Mouse (Mus musculus) lung, postnatal 14 days (tissue): ENCODE data around the gene Fcer1g.

Source experiments
- DNase-seq: peaks from one replicate; pipeline ENCODE4 v3.0.0; 2021

Fcer1g gene

DNA sequence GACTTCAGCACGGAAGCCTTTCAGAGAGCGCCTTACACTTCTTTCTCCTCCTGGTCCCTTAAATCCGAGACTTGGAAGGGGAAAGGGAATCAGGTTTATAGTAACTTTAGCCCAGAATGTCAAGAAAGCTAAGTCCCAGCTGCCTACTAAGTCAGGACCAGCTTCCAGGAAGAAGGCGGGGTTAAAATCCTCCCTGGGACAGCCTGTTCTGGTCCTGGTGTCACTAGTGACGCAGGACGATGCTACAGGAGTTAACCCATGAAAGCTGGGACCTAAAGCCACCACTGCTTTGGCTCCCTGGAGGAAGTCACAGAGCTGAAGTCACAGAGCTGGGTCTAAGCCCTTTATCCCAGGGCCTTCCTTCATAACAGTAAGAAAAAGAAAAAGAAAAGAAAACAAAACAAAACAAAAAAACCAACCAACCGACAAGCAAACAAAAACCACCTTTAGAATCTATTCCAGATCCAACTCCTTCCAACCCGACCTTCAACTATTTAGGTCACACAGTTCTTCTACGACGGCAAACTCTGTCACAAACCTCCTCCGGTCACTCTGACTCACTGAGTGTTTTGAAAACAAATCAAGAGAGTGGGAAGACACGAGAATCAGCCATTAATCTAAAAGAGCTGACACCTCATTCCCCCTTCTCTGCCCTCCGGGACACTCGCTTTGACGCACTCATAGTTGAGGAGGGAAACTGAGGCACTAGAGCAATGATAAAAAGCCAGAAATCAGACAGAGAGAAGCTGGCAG lies 6.0 kb upstream of the Fcer1g start:
- DNase-seq: no peak

DNA sequence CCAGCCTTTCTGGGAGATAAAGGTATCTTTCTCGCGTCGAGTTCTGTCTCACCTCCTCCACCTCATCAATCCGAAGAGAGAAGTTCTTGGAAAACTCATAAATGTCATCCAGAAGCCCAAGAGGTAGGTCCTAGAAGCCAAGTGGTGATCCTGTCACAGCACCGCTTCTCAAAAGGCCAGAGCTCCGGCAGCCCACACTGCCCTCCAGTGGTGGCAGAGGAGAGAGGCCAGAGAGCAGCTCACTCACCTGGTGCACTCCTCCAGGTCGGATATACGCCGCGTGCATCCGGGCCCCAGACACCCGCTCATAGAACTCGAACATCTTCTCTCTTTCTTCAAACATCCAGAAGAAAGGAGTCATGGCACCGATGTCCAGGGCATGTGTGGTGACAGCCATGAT lies 4.3 kb upstream of the Fcer1g start:
- peak; percentile 73 for DNase-seq

DNA sequence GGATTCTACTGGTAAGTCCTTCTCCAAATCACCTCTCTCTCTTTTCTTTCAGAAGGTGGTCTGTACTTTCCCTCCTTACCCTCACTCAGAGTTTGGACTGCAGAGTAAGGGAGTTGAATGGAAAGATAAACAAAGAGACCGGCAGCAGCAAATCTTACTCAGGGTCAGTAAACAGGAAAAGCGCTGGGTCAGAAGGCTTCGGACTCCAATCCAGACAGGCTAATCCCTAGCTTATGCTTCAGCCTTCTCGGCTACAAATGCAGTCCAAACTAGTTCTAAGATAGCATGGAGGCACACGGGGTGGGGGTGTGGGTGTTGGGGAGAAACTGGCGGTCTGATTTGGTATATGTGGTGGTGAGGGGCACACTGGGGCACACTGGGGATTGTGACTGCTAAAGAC lies 3.3 kb upstream of the Fcer1g start:
- DNase-seq: no peak

DNA sequence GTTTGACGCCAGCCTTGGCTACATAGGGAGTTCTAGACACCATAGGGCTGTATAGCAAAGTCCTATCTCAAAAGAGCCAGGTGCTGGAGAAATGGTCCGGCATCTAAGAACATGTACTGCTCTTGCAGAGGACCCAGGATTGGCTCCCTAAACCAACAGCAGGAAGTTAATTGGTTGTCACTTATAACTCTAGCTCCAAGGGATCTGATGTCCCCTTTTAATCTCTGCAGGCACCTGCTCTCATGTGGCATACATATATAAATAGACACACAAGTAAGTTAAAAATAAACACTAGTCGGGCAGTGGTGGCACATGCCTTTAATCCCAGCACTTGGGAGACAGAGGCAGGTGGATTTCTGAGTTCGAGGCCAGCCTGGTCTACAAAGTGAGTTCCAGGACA lies 1.6 kb upstream of the Fcer1g start:
- DNase-seq: no peak

DNA sequence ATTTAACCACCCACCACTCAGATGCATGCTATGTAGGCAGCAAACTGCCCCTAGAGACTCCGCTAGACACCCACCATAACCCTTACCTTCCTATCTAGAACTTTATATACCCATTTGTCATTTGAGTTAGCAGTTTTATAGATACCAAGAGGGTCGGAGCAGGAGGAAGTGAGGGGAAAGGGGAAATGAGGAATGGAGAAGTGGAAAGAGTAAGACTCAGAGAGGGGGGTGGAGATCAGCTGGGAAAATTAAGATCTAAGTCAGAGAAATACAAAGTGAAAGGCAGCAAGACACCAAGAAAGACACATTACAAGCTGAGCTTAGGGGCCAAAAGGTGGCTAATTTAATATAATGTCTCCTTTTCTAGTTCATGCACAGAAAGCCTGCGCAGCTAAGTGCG lies 373 bp upstream of the Fcer1g start:
- DNase-seq: no peak

DNA sequence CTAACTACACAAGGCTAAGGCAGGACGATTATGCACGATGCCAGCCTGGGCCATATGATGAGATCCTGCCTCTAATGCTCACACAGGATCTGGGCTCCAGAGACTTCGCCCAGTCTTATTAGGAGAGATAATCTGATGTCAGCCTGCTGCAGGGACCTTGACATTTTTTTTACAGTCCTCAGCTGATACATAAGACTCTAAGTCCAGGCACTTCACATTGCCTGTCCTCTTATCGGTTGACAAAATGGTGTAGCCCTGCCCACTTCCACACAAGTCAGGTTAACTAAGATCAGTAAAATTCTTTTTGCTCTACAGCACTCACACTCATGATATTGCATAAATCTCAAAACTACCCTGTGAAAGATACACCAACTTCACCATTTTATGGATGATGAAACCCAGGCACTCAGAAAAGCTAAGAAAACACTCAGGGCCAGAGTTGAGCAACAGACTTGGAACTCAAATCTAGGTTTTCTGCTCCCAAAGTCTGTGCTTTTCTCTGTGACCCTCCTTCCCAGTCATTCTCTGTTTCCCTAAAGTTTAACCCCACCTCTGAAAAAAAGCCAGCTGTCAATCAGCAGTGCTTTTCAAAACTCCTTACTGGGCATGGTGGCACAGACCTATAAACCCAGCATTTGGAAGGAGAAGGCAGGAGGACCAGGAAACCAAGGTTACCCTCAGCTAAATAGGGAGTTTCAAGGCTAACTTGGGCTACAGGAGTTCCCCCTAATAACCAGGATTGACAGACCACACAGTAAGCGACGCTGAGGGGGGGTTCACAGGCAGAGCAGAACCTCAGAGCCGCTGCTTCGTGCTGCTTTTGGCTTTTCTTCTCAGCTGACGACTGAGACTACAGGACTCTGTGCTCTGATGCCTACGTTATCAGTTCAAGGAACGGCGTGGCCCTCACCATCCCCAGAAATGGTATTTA lies 1.1 kb downstream of the Fcer1g start:
- no peak for DNase-seq

DNA sequence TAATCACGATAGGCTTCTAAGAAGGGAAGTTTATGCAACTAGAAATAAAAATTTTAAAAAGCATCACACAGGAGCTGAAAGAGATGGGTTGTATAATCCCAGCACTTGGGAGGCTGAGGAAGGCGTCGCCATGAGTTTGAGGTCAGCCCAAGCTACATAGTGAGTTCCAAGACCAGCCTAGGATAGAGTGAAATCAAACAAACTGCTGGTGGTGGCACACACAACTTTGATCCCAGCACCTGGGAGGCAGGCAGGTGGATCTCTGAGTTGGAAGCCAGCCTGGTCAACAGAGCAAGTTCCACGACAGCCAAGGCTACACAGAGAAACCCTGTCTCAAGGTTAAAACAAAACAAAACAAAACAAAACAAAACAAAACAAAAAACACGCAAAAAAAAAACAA lies 1.8 kb downstream of the Fcer1g start:
- no peak for DNase-seq

DNA sequence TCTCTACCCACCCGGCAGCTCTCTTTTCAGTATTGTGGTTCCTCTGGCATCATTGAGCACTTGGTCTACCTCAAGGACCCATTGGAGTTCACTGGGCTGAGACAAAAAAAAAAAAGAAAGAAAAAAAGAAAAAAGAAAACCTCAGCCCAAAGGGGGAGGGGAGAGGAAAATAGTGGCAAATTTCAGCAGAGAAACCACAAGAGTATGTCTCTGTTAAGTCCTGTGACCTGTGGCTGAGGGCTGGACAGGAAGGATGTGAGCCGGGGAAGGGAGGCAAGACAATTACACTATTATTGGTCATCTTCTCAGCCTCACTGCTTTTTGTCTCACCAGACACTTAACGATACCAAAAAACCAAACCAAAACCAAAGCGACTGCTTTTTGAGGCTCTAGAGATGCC lies 2.3 kb downstream of the Fcer1g start:
- no peak for DNase-seq

DNA sequence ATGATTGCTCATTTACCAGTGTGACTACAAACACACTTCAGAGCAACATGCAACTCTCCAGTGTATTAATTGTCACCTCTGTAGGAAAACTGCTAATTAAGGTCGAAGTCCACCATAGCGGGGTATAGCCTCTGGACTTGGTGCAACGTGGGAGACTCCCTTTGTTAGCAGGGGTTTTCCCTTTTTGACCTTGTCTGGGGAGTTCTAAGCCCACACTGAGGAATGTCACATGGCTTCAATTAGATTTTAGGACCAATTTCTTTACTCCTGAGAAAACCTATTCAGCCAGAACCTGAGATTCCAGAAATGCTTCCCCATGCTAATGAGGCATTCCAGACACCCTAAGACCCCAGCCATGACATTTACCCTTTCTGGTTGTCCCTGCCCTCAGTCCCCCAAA lies 4.0 kb downstream of the Fcer1g start:
- DNase-seq: no peak

DNA sequence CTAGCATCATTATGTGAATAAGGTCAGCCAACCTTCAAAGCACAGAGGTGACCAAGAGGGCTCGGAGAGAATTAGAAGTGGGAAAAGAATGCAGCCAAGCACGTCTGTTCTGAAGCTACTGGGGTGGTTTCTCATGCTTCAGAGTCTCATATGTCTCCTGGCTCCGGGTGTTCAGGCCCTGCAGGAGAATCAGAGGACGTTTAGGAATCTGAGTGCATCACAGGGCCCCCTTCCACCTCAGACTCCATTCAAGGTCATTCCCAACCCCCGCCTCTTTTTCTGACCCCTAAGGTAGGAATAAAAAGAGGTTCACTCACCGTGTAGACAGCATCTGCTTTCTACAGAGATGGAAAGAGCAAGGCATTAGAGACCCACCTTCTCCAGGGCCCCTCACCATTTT lies 4.4 kb downstream of the Fcer1g start:
- DNase-seq: no peak

DNA sequence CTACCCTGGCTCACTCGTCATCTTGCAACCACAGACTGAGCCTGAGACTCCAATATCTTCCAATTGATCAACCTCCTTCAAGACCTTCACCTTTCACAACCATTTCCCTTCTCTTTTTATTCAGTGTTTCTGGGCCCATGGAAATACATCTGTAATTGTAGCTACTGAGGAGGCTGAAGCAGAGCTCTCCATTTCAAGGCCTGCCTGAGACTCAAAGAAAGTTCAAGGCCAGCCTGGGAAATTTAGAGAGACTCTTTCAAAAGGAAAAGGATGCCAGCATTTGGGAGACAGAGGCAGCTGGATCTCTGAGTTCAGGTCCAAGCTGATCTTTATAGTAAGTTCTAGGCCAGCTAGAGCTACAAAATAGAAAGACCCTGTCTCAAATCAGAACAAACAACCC lies 6.3 kb downstream of the Fcer1g start:
- no peak for DNase-seq

DNA sequence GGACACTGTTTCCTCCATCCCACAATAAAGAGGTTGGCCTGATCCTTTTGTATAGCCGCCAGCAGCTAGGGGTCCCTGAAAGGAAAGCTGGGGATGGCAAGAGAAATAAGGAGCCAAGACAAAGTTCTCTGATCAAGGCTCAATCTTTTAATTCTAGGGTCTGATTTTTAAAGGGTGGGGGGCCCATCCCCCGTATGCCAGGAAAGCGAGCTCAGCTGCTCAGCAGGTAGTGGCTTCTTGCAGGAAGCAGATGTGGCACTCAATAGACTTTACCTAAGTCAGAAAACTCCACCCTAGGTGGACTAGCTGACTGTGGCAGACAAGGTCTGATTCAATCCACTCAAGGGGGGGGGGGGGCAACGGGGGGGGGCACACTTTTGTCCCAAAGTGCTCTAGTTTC lies 7.4 kb downstream of the Fcer1g start:
- no peak for DNase-seq

DNA sequence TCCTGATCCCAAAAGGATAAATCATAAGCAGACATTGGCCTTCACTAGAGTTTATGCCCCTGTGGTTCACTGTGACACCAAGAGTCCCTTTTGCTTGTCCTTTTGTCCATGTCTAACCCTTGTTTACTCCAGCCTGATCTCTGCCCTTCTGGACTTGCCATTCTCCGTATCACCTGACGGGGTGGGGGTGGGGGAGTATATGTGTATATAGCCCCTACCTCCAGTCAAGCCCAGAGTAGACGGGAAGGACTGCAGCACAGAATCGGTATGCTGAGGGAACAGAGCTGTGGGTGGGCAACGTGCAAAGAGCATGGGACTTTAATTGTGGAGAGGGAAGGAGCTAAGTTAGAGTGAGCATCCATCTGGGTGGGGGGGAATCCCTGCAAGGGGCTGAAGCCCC lies 9.3 kb downstream of the Fcer1g start, which contains the start of gene Apoa2:
Gene Apoa2, plus strand, starts transcription at position 198 of the 400 bp plus-strand sequence.
- no peak for DNase-seq

DNA sequence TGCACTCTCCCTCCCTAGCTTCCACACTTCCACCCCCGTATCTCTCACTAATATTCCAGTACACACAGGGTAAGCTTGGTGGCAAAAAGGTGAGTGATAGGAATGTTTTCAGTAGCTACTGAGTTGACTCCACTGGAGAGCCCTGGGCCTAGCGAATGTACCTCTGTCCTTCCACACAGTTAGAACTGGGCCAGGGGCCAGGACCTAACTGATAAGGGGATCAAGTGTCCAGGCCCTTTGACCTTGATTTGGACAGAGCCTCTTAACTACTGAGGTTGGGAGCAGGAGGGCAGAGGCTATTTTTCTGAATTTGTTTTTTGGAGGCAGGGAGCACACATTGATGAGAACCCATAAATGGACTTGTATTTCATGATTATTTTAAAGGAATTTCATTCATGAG lies 10.4 kb downstream of the Fcer1g start:
- no peak for DNase-seq

DNA sequence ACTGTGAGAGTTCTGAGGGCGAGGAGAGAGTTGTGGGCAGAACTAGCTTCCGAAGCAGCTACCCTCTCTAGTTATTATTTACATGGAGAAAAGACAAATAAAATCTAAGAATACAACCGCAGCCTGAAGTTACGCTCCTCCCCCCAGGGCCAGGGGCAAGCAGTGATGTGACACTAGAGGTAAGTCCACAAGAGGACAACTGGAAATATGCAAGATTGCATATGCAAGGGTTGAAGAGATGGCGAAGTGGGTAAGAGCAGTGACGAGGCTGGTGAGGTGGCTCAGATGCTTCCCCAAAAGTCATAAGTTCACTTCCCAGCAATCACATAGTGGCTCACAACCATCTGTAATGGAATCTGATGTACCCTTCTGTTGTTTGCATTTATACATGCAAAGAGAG lies 11.0 kb downstream of the Fcer1g start:
- DNase-seq: no peak

DNA sequence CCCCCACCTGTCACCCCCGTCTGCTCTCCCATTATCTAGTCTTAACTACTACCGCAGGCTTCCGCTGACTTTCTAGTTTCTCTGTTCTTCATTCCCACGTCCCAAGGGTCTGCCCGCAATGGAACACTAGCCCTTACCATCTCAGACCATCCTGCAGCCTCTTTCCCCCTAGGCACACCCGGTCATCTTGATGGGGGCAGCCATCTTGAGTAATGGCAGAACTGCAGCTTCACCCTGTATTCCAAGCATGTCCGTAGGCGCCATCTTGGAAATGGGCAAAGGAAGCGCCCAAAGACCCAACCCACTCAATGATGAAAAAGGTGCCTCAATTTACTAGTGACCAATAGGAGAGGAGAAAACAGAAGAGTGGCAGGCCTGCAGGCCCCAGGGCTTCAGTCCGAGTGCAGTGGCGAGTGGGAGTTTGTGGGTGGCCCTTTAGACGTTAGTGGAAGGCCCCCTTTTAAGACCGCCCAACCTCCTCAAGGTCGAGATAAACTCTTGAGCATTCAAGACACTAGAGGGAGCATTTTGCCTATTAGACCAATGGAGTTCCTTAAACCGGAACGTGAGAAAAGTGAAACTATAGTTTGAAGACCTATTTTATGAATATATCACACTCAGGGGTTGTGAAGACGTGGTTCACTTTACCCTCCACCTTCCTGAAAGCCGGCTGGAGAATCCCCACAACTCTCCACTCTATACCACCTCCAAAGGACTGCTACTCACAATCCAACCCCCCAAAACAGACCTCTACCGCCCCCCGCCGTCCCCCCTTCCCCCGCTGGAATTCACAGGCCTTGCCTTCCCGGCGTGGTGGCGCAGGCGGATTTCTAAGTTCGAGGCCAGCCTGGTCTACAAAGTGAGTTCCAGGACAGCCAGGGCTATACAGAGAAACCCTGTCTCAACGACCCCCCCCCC lies 11.7 kb downstream of the Fcer1g start, which contains the start of gene Tomm40l:
Gene Tomm40l, minus strand, starts transcription at position 277 of the 918 bp plus-strand sequence.
- DNase-seq: peak; percentile 89

DNA sequence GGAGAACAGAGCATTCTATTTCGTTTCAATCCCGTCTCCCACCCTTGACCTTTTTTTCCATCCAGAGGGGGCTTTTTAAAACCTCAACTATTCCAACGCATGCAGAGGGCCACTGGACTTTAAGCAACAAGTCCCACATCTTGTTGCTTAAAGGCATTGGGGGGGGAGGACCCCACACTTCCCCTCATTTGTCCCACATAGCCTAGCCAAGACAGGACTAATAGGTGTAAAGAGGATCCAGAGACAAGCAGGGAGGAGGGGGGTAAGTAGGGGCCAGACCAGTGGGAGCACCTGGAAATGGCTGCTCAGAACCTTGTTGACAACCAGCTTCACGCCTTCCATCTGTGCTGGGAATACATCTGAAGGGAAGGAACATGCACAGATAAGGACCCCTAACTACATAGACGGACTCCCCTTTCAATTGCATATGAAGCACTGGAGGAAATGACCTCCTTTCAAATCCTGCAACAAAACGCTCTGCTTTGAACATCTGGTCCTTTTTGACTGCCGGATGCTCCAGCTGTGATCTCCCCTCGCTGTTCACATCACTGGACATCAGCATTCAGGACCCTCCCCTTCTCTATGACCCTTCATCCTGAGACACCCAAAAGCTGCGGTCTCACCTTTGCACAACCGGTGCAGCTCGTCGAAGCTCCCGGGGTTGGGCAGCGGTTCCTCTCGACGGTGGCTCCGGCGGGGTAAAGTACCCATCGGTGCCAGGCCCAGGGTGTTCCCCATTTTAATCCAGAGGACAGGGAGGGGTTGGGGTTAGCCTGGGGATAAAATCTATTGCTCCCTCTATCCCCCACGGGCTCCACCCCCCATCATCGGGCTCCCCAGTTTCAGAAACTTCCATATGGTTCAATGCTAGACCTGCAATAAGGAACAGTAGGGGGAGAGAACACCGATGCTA lies 12.6 kb downstream of the Fcer1g start:
- DNase-seq: no peak

DNA sequence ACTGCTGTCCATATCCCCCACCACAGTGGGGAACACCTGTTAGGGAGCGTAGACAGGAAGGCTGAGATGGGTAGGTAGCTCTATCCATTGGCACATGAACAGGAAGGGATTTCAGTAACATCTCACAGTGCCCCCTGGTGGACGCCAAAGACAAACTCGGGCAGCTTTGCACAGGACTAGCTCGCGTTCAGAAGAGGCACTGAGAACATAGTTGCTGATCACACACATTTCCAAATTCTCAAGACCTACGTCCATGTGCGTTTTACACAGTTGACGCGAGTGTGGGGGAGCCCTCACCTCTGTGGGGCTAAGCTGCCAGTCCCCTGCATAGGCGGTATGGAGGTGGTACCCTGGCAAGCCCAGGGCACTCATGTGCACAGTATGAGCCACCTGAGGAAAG lies 13.3 kb downstream of the Fcer1g start:
- peak; percentile 91 for DNase-seq

DNA sequence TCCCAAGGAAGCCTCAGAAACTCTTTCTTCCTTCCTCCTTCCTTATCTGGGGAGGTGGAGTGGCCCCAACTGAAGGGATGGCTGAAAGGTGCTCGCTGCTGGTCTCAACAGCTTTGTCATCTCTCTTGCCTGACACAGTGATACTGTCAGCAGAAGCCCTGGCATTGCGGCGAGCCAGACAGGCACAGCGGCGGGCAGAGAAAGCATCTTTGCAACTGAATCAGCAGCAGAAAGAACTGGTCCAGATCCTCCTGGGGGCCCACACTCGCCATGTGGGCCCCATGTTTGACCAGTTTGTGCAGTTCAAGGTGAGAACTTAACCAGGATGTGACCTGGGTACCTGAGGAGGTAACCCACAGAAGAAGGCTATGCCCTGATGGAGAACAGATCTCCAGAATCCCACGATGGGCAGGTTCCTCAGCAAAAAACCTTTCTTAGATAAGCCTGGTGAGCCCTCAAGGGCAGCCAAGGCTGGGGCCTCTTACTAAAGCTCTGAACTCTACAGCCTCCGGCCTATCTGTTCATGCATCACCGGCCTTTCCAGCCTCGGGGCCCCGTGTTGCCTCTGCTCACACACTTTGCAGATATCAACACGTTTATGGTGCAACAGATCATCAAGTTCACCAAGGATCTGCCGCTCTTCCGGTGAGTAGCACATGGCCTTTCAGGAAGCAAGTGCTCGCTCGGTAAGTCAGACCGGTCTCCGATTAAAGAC lies 17.8 kb downstream of the Fcer1g start:
- DNase-seq: no peak

DNA sequence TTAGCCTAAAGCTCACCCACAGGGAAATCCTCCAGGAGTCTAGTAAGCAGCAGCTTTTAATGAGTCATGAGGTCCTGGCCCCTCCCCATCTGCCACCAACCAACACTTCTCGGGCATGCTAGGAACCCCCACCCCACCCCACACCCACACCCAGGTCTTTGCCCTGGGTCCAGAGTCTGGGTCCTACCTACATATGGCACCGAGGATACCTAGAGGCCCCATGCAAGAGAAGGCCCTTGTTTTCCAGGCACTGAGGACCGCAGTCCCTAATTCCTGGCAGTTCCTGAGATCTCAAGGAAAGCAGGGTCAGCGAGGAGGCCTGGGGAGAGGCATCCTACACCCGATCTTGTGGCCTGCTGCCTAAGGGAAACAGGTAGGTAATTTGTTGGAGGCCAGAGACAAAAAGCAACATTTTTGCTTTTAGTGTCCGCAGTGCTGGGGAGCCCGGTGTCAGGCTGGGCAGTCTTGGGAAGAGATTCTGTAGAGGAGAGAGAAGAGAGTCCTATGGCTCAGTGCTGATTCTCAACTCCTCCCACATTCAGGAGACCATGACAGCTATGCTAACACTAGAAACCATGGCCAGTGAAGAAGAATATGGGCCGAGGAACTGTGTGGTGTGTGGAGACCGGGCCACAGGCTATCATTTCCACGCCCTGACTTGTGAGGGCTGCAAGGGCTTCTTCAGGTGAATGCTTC lies 20.2 kb downstream of the Fcer1g start, which contains the start of gene Nr1i3:
Gene Nr1i3, plus strand, starts transcription at position 170 of the 696 bp plus-strand sequence.
- no peak for DNase-seq
